Mouse (Mus musculus) spleen, adult 12 weeks (tissue): ENCODE data around the gene Pgm1.

ENCODE experiments used
- DNase-seq: peaks from one replicate; pipeline ENCODE4 v3.0.0; 2022; ENCODE audit warnings: low spot score

Pgm1 gene

DNA sequence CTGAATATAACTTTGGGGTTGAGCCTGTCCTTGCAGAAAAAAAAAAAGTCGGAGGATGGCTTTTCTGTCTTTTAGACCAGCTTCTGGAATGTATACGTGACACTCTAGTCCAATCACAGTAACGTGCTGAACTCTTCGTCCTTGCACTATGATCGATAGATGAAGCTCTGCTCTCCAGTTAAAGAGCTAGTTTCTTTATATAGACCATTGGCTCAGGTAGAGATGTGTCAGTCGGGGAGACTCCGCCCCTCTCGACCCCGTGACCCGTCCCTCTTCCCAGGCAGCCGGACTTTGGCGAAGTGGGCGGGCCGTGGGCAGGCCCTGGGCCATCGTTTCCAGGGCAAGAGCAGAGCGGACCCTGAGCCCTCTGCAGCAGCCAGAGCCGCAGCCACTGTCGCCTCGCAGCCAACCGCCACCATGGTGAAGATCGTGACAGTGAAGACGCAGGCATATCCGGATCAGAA is at the start of gene Pgm1:
Gene Pgm1, plus strand, starts transcription at position 266 of the 464 bp plus-strand sequence.
- DNase-seq, result peak; percentile 44

- no peak for DNase-seq
These were observed 47.3 kb upstream of the Pgm1 start for GRCm38 (mm10) chr4:99881882-99882281.

- DNase-seq, result no peak
These were observed 46.8 kb upstream of the Pgm1 start for GRCm38 (mm10) chr4:99882405-99882804.

GRCm38 (mm10) chr4:99913894-99914451 is 15.2 kb upstream of the Pgm1 start:
- no peak for DNase-seq

- no peak for DNase-seq
These were observed 2.8 kb upstream of the Pgm1 start for GRCm38 (mm10) chr4:99926380-99926779.

DNA sequence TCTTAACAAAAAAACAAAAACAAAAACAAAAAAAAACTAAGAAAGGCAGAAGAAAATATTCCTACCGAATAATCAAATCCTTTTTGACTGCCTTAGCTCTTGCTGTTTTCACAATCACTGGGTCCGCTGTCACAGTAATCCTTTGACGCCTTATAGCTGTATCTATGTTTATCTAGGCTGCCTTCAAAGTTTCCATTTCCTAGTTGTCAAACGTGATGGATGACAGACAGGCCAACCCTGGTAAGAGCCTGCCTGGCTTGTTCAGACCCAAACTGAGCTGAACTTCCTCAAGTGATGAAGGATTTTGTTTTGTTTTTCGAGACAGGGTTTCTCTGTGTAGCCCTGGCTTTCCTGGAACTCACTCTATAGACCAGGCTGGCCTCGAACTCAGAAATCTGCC is 693 bp upstream of the Pgm1 start:
- no peak for DNase-seq

- peak; percentile 11 for DNase-seq
These were observed 651 bp downstream of the Pgm1 start, which contains the start of gene Itgb3bp for GRCm38 (mm10) chr4:99929613-99930517. Gene Itgb3bp, minus strand, starts transcription at chr4:99929813.

GRCm38 (mm10) chr4:99930518-99931239 is 1.5 kb downstream of the Pgm1 start:
- DNase-seq, result no peak

DNA sequence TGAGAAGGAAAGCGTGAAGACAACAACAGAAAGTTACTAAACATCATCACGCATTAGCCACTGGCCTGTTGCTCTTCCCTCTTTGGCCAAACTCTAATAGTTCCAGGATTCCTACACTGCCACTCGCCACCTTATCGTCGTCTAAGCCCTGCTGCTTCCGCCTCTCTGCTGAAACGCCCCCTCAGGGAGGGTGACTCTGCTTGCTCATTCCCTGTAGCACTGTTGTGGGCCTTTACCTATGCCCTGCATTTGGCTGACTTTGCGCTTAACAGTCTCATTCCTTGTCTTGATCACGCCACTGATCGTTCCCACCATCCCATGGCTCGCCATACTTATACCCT is 2.0 kb downstream of the Pgm1 start:
- DNase-seq, result no peak

- no peak for DNase-seq
These were observed 2.6 kb downstream of the Pgm1 start for GRCm38 (mm10) chr4:99931807-99932206.

- no peak for DNase-seq
These were observed 5.6 kb downstream of the Pgm1 start for GRCm38 (mm10) chr4:99934859-99935258.

DNA sequence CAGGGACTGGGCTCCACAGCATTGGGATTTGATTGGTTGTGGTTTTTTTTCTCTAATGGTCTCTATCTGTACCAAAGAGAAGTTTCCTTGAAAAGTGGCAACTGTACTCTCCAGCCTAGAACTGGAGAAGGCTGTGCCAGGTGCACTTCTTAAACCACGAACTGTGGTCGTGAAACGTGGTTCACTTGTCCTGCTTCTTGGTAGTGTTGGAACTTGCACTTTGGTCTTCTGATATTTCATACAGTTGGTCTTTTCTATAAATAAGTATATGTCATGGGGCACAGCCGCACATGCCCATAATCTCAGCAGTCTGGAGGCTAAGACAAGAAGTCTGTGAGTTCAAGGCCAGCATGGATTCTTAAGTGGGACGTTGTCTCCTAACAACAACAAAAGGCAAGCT is 7.1 kb downstream of the Pgm1 start:
- no peak for DNase-seq

DNA sequence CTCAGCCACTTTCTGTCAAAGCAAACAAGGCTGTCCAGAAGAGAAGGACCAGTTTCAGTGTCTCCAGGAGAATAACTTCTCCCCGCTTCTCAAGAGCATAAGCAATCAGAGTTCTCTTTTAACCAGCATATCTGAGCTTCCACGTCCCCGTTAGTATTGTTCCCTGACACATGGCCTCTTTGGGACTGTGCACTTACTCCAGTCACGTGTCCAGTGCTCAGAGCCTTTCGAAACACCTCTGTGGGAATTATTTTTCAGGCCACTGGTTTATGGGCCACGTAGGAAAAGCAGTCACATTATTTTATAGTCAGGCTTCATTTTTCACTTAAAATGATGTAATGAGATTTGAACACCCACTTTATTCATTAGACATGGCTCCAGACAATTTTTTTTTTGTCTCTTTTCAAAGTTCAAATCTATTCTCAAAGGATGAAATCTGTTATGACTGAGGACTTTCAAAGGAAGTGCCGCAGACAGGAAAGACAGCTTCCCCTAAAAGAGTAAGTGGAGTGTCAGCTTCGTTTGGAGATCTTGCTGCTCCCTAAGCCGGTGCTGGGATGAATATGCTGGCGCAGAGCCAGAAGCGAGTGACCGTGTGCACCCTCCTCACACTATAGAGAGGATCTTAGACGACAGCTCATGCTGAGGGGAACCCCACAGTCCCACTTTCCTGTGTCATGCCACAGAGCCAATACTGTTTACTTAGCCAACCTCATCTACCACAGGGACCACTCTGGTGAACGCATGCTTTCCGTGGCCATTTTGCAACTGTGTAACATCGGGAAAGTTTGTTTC is 10.7 kb downstream of the Pgm1 start:
- no peak for DNase-seq

DNA sequence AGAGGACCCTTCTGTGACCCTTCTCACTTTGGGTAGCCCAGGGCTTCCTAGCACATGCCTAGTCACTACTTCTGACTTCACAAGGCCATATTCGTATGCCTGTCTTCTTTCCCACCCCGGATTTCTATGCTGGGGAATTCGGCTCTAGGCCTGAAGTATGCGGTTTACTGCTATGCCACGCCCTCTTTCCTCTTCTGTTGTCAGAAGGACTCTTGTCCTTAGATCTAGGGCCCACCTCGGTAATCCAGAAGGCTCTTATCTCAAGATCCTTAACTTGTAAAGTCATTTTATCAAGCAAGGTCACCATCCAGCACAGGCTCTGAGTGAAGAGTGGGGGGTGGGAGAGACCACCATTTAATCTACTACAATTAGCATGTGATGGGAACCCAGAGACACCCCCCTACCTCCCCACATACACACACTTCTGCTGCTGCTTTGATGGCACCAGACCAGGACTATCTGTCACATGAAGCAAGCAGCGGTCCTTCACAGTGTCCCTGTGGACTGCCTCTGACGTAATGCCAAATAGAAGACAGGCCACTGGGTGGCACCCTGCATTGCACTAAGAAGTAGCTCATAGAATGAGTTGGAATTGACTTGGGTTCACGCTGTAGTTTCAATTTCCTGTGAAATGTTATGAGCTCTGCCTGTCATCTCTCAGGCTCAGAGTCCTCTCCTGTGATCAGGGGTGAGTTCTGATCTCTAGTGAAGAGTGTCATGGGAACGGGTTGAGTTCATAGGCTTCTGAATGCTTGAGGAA is 12.6 kb downstream of the Pgm1 start:
- DNase-seq, result no peak

DNA sequence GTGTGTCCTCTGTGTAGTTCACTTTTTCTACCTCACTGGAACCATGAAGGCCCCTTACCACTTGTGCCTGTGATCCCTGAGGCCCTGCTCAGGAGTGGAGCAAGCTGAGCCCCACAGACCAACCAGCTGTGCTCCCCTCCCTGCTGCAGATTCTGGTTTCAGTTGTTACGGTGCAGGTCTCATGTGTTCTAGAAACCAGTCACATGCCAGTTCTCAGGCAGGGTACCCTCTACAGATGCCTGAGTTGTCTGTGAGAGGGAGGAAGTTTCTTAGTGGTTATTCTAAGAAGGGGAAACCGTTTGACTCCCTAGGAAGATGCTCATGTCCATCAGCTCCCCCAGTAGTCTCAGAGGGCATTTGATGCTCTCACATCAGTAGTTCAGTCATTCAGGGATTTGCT is 15.4 kb downstream of the Pgm1 start:
- DNase-seq, result no peak

DNA sequence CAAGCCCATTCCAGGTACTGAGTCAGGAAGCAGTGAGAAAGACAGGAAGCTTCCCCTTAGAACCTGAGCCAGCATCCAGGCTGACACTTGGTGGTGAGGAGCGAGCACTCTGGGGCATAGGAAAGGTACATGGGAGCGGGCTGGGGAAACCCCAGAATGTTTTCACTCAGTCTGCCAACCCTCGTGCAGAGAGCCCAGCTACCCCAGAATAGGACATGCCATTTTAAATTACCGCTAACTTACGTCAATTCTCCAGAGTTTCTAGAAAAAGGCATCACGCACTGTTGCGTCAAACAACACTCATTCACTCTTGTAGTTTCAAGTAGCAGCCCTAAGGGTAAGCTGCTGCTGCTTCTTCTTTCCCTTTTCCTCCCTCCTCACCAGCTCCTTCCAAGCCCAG is 15.8 kb downstream of the Pgm1 start:
- no peak for DNase-seq

DNA sequence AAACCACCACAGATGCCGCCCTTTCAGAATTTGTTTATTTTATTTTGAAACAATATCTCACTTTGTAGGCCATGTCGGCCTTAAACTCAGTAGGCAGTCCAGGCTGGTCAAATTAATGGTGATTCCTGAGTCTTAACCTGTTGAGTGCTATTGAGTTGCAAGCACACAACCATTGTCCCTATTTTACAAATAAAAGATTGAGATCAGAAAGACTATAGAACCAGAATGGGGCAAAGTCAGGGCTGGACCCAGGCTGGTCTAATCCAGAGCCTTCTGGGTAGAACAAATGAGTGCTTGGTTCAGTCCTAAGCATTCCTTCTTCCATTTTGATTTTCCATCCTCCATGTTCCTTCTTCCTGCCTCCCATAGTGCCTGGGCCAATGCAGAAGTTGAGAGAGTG is 17.3 kb downstream of the Pgm1 start:
- DNase-seq, result no peak

GRCm38 (mm10) chr4:99947192-99947591 is 18.0 kb downstream of the Pgm1 start:
- DNase-seq, result no peak

DNA sequence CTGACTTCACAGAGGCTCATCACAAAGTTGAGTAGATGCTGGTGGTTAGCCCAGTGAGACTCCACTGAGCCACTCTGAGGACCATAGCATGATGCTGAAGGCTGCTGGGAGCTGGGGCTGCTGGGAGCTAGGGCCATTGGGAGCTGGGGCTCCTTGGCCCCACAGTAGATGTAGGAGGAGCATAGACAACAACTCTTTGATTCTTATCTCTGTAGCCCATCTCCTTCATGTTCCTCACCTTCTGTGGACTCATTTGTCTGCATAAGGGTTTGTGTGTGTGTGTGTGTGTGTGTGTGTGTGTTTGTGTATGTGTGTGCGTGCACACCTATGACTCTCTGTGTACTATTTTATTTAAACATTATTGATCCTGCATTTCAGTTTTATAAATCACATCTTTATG is 18.7 kb downstream of the Pgm1 start:
- no peak for DNase-seq

GRCm38 (mm10) chr4:99953904-99954303 is 24.7 kb downstream of the Pgm1 start:
- DNase-seq, result no peak

DNA sequence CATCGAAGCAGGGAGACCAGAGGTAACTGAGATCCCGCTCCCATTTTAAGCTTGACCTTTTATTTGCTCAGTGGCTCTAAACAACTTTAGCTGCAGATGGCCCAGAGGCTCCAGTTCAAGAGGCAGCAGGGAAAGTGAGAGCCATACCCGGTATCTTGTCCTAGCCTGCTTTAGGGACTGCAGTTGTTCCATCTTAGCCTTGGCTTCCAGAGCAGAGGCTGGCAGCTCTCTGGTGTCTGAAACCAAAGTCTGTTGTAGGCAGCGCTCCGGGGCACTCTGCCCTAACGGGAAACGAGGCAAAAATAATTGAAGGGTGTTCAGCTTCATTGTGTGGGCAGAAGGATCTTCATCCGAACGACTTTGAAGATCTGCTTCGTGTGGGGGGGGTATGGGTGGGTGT is 26.2 kb downstream of the Pgm1 start:
- DNase-seq, result no peak
